Mouse (Mus musculus) brain, adult 2 months (tissue): ENCODE measurements at regions not wholly inside any gene's neighbourhood (a gene's known extent, or its start where the extent isn't known, plus 50 kb on each side); places are given as distances from the start of the nearest gene placed in this dataset.

Experiments
- DNase-seq: peaks from one replicate; pipeline ENCODE4 v3.0.0; 2011; ENCODE audit warnings: low read depth, low spot score

DNA sequence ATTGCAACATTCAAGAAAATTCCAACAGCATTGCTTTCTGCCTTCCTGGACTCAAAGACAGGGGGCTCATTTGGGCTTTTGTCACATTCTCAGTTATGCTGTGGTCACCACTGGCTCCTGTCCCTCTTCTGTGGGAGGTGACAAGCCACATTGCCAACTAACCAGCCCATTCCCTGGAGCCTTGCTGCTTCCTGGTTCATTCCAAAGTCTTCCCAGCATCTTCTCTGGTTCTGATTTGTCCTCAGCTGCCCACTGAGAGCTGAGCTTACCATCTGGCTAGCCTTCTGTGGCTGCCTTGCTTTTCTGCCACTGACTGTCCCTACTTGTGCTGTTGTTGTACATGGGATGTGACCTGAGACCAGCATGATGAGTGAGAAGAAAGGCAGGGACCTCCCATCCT is 111.0 kb downstream of the Cxcl12 start:
- DNase-seq, result peak; percentile 77

DNA sequence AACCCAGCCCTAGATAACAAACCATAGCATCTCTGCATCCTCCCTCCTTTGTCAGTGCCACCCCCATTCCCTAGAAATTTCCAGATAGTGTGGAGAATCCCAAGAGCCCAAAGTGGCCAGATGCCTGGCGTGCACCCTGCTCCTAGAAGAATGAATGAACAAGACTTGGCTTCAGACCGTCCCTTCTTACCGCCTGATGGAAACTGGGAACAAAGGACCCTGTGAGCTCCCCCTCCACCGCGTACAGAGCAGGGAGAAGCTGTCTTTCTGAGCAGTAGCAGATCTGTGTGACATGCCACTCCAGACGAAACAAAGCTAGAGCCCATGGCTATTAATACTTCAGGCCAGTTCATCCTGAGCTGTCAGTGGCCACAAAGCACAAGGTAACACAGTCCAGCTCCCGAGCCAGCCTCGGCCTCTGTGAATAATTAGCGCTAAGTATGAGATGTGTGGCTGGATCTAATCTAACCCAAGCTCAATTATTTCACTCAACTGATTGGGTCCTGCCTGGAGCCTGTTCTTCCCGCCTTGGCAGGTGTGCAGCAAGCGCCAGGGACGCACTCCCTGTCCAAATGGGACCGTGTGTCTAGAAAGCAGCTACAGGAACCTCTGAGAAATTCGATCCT is 111.6 kb downstream of the Cxcl12 start:
- peak; percentile 36 for DNase-seq

DNA sequence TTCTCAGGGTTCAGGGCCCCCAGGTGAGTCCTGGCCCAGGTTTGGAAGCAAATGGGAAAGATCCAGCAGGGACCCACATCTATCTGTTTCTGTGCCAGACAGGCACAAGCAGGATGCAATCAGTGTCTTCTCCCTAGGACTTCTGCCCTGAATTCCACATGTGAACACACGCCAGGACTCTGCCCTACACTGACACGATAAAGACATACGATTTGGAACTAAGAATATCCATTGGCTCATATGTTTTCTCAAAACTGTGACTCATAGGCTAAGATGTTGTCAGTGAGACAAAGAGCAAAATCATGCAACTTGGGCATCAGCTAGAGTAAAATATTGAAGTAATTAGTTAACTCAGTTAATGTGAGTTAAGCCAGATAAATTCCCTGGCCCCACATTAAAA is 112.6 kb downstream of the Cxcl12 start:
- DNase-seq, result no peak

DNA sequence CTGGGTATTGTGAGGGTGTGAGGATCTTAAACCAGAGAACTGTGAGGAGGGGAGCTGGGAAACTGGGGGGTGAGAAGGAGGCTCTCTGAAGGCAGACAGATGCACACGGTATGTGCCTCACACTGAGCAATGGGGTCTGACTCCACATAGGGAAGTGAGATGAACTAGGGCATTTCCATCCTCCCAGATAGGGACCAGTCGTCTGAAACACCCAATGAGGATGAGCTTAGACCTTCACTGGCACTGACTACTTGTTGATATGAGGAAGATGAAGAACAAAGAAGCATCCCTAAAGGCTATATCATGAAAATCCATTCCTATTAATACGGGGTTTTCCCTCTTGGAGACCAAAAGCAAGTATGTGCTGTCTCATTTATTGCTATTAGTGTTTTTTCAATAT is 115.3 kb downstream of the Cxcl12 start:
- DNase-seq, result no peak

DNA sequence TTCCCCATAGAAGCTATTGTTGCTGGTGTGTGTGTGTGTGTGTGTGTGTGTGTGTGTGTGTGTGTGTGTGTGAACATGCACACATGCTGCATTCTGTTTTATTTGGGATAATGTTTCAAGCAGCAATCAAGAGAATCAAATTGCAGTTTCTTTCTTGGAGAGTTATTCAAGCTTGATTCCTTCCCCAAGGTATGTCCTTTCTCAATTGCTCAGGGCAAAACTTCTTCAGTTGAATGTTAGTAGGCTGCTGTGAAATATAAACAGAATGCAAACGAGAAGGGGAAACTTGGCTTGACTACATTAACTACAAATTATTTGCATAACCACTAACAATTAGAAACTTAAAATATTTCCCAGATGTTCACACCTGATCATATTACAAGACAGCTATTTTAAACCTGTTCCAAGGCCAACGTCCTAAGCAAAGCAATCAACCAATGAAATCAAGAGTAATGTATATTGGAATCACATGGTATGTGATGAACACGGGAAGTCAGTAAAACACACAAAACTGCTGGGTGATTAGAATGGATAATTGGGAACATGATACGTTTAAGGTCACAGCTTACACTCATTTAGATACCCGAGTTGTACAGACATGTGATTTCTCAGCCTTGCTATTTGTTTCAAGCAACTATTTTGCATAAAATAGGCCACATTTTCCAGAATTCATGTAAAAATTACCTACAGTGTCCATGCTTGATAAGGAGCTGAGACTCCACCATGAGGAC is 116.2 kb downstream of the Cxcl12 start:
- no peak for DNase-seq

DNA sequence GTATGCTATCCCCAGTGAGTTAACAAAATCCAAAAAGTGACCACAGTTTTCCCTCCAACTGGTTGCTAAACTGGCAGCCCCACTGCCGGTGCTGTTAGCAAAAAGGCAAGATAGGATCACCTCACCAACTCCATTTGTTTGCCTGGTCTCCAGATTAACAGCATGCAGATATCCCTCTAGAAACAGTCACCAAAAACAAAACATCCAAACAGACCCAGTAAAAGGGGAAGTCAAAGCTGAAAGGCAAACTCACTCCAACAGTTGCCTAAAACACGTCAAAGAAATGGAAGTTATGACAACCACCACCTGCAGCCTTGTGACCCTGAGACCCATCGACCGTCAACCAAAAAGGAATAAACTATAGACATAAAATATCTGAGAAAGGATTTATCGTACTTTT is 119.1 kb downstream of the Cxcl12 start:
- no peak for DNase-seq

DNA sequence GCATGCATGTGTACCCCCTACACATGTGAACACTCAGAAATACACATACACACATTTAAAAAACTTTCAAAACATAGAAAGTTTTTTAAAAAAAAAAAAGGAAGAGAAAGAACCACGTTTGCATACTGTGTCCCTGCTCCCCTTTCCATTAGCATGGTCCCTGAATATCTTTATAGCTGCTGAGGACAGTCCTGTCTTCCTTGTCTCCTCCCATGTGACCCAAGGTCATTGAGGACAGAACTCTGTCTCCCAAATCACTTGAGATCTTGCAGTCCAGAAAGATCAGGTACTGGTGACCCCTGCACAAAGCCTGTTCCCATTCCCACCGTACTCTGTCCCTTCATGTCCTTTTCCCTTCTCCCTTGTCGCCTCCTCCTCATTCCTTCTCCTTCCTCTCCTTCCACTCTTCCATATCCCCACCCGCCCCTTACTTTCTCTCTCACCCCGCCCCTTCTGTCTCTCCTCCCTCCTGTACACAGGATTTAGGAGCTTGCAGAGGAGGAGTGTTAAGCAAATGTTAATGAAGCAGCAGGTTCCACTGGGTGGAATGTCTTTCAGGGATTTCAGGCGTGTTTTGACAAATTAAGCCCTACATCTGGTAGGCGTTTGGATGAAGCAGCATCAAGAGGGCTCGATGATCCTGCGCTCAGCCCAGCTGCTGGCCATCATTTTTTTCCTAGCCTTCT is 125.6 kb downstream of the Cxcl12 start:
- peak; percentile 38 for DNase-seq

DNA sequence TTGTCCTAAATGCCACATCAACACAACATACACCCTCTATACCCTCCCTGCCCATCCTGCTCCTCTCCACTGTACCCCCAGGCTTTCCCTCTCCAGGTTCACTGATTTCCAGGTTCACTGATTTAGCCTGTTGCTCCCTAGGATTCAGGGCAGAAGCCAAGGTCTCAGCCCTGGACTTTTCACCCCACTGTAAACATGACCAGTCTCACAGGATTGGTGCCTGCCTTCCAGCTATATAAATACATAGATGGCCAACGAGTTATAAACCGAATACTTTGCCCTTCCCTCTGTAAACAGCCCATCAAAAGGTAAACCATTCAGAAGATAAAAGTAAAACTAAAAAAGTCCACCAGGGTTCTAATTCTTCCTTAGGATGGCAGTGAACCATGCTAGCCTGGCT is 129.6 kb downstream of the Cxcl12 start:
- DNase-seq, result no peak

DNA sequence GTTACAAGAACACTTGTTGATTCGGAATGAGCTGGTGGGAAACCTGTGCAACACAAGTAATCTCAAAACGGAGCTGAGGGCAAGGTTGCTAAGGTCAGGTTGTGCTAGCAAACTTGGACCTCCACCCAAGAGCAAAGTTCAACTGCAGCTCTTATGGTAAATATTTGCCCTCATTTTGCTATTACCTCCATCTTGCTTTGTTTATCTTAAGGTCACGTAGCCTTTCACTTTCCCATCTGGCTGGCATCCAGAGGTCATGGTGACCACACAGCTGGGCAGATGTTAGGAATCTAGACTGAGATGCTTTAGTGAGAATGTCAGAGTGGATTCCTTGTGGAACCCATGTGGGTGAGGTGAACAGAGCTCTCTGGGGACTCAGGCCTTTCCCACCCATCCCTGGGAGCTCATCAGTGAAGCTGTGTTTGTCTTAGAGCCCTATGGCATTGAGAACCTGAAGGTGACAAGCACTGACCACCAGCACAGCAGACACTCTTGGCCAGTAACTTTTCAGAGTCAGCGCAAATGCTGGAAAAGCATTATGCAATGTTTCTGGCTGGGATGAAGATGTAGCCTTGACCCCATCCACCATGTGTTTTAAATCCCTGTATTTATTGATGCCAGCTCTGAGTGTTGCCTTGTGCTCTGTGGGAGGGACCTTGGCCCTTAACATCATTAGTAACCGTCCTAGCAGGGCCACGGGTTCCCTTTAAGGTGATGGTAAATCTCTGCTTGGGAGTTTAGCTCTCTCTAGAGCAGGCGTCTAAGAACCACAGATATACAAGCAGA is 131.4 kb downstream of the Cxcl12 start:
- no peak for DNase-seq

DNA sequence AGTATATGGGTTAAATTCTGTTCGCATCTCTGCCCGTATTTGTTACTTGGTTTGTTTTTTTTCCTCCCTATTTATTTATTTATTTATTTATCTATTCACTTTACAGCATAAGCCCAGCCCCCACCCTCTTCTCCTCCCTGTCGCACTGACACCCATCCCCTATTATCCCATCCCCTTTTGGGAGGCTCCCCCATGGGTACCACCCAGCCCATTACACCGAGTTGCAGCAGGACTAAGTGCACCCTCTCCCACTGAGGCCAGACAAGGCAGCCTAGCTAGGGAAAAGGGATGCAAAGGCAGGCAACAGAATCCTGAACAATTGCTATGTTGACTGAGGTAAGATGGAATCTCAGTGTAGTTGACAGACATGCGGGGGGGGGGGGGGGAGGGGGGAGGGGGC is 135.0 kb downstream of the Cxcl12 start:
- DNase-seq, result no peak

DNA sequence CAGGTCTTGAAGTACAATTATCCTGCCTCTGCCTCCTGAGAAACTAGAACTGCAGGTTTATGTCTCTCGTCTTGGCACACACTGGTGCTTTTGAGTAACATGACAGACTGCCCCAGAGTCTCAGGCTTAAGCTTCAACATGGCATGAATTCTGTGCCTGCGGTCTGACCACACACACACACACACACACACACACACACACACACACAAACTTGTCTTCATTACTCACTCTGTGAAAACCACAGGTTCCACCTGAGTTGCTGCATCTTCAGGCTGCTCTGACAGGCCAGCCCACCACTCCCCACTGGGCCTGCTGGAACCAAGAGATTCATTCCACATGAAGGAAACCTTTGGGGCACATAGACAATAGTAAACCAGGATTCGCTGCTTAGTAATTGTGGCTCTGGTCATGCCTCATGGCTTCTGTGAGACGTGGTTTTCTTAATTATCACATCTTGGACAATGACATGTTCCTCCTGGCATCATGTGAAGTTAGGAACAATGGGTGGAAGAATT is 137.5 kb downstream of the Cxcl12 start:
- DNase-seq, result no peak

DNA sequence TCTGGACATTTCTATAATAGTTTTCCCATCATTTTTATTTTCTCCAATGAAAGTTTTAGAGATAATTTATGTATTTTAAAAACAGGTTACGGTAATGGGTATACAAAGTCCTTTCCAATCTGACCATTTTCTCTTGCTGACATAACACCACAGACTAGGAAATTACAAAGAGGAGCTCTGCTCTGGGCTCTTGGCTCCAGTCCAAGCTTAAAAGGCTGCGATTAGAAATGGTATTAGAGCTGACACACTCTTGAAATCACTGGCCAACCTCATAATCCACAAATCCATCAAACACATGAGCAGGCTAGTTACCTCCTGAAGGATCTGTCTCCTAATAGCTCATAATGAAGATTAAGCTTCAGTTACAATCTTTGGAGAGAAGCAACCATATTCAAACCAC is 140.3 kb downstream of the Cxcl12 start:
- DNase-seq, result no peak

DNA sequence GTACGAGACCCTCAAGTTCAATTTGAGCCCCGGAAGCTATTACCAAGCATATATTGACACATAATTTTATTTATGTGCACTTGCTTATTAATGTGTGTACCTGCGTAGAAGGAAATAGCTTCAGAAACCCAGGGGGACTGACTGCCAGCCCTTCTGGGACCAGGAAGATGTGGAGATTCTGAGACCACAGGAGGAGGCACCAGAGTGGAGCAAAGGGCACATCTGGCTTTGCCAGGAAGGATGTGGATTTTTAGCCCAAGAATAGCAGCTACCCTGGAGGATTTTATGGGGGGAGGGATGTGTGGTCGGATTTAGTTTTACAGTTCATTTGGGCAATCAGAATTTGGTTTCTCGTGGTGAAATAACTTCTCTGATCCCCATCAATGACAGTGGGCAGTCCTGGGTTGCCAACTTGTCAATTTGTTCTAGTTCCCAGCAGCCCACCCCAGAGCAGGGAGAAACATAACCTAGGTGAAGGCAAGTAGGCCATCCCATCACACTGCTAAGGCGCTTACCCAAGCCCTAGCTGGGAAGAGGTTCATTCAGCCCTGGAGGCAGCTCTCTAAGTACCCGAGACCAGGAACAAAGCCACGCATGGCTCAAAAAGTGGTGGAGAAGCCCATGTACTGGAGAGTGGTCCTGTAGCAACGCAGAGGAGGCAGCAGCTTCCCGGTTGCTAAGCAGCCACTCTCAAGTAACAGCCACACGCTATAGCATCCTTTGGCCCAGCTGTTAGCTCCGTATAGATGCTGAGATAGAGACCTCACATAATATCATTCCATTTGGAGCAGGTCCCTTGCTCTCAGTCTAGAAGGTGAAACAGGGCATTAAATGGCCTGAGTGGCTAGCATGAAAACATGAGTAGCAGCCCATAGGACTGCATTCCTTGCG is 144.8 kb downstream of the Cxcl12 start:
- DNase-seq, result peak; percentile 54

DNA sequence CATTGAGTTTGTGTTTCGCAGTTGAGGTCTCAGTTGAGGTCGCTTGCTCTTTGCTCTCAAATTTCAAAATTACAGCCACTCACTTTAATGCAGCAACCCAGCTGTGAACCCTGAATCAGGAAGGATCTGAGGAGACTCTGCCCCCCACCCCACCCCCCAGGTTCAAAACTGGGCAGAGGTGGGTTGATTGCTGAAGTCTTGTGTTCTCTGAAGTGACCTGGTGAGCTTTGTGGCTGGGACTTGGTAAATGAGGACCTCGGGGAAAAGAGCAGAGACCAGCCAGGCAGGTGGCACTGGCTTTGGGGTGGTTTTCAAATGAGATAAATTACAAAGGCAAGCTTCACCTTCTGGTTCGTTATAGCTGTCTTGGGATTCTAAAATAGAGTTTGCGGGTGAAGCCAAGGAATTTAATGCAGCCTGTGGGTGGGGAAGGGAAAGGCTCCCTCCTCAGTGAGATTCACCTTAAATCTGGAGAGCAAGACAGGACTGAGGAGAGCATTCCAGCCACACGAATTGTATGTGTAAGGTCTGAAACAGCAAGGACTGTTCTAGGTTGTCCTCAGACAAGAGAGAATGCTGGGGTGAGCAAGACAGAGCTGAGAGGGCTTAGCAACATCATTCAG is 145.7 kb downstream of the Cxcl12 start:
- DNase-seq, result peak; percentile 35

DNA sequence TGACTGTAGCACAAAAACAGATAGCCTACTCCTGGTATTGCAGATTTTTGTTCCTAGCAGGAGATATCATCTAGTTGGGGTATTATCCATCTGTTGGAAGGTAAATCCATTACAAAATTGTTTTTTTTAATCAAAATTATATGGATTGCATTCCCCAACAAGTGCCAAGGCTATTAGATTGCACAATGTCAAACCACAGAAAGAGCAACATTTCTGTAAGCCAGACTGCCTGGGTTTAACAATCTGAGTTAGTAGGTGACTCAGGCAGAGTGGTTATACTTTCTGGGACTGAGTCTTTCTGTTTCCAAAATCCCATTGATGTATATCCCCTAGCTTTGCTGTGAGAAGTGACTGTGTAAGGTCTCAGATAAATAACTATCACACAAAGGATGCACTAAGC is 155.0 kb downstream of the Cxcl12 start:
- no peak for DNase-seq

DNA sequence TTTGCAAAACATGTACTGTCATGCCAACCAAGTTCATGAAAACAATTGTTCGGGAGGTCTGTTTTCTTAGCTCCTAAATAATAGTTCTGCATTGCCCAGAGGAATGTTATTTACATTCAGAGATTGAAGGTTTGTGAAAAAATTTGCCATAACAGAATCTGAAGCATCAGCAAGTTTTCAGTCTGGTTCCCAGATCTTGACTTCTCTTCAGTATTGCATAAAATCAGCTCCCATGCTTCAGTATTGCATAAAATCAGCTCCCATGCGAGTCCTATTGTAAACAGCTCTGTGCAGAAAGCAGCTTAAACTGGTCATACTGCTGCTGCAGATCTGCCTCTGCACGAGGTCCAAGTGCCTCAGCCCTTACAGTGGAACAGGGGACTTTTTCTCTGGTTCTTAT is 155.5 kb downstream of the Cxcl12 start:
- DNase-seq, result no peak

DNA sequence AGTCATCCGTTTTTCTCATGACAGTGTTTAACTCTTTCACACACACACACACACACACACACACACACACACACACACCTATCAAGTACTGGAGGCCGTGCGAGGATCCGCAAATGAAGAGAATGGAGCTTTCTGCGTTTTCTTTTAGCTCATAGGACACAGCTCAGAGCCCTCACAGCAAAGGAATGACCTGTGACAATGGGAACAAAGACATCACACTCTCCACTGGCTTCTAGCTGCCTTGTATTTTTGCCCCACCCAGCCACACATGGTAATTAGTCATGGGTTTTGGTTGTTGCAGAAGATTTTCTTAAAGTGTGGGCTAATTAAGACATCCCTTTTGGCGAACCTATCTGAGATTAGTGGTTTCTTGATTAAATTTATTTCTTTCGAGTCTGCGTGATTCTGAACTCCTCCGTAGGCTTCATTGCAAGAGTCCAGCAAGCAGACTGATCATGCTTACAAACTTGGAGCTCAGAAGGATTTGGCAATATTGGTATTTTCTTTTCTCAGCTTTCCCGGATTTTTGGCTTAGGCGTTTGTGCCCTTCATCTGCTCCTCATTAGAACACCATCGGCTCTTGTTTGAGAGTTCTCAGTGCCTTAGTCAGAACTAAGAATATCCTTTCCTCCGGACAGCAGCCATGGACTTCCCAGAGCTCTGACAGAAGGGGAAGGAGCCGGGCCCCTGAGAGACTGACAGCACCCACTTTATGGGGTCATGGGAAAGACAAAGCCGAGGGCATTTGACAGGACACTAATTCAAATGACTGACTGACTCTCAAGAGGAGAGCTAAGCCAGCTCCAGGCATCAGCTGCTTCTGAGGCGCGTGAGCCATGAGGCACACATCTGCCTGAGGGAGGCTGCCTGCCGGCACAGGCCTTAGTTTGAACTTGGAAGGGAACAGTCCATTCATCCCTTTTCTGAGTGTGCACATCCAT is 158.8 kb downstream of the Cxcl12 start:
- no peak for DNase-seq

DNA sequence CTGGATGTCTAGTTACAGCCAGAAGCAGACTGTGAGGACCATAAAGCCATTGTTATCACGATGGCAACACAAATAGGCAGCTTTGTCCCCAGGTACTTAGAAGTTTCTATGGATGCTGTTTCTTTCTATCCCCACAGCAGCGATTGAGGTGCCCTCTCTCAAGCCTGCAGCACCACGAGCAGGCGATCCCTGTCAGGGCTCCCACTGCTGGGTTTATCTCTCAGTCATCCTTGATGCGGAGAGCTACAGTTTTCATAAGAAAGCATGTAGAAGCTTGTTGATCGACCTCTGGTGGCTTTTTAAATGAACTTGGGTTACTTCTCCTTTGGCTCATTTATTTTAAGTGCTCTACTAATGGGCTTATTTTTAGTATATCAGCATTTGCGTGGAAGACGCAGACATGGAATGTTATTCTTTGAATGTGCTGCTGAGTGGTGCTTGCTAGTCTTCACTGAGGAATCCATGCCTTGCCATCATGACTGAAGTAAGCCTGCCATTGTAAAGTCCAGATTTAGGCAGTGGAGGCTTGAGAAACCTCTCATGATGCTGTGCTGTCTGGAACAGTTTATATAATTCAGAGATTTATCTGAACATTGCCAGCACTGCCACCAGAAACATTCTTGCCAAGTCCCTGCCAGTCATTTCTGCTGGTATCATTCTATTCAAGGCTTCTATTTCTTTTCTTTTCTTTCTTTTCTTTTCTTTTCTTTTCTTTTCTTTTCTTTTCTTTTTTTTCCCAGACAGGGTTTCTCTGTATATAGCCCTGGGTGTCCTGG is 161.0 kb downstream of the Cxcl12 start:
- DNase-seq, result peak; percentile 33

DNA sequence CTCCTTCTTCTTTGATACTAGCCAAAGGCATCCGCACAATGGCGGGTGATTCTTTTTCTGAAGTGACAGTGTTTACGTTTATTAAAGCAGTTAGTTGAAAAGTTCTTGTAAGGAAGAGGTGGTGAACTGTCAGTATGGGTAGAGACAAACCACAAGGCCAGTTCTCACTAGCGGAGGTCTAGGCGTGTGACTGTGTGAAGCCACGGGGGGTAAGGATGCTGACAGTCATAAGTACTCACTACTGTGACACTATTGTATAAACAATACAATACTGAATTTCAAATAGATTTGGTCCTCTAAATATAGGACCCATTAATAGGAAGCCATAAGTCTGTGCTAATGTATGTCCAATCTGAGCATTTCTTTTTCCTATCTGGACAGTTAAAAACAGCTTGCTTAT is 161.9 kb downstream of the Cxcl12 start:
- no peak for DNase-seq
